In the genomic region with DNA sequence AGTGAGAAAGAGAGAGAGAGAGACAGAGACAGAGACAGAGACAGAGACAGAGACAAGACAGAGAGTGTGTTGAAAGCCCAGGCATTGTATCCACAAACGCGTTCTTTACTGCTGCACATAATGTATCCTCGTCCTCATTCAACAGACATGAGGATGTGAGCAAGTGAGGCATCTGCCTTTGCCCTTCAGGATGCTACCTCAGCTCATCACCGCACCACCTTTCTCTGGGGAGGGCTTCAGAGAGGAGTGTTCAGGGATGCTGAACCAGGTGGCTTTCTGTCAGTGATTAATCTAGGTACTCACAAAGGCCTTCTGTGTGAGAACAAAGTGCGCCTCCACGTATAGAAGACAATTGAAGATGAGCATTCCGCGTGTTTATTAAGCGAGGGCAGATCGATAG, we compare ENCODE assay signal across 21 mouse cellular contexts.
A peak's percentile ranks its signal among the peaks of the same experiment; 100 is the strongest.
DNase-seq lines count a peak whose midpoint lies in the region; ATAC-seq lines count a peak whose summit lies in the region.
"Had no signal": no experiment of that assay in that cellular context is flagged by ENCODE, and none has a peak within 500 bp of the region (broad histone marks: within the 10 kb centered on the region; RNA-seq: fewer than 3 reads in every experiment).

No protein-coding gene starts in this region.

- H3K9me3 ChIP-seq in hindbrain, embryonic 12.5 days (replicated peaks): no peaks in the 10 kb centered on the region
- H3K9me3 ChIP-seq in hindbrain, embryonic 16.5 days (ENCODE audit: control insufficient read depth, low read length): no peaks in the 10 kb centered on the region
- H3K9me3 ChIP-seq in neural tube, embryonic 11.5 days (ENCODE audit: control insufficient read depth, low read length): no peaks in the 10 kb centered on the region
- no peaks in the 10 kb centered on the region for H3K9me3 ChIP-seq in neural tube, embryonic 12.5 days
- no peaks in the 10 kb centered on the region for H3K9me3 ChIP-seq in neural tube, embryonic 14.5 days (ENCODE audit: control insufficient read depth, low read length)
- H3K9me3 ChIP-seq in midbrain, embryonic 10.5 days (replicated peaks): no peaks in the 10 kb centered on the region
- H3K9me3 ChIP-seq: embryonic facial prominence, embryonic 10.5 days; embryonic facial prominence, embryonic 12.5 days; forebrain, embryonic 13.5 days; forebrain, embryonic 15.5 days had no signal

- 80% methylated on average over 10 of the region's 10 CpGs for WGBS in hindbrain, embryonic 12.5 days
- WGBS in hindbrain, embryonic 16.5 days: 72% methylated on average over 10 of the region's 10 CpGs
- WGBS in neural tube, embryonic 11.5 days: 62% methylated on average over 10 of the region's 10 CpGs
- 45% methylated on average over 10 of the region's 10 CpGs for WGBS in neural tube, embryonic 12.5 days
- 38% methylated on average over 10 of the region's 10 CpGs for WGBS in neural tube, embryonic 14.5 days
- 89% methylated on average over 10 of the region's 10 CpGs for WGBS in midbrain, embryonic 10.5 days

- H3K4me1 ChIP-seq in hindbrain, embryonic 12.5 days: no peaks in the 10 kb centered on the region
- H3K4me1 ChIP-seq in hindbrain, embryonic 16.5 days (ENCODE audit: control insufficient read depth, insufficient read depth, low read depth, low read length): no peaks in the 10 kb centered on the region
- no peaks in the 10 kb centered on the region for H3K4me1 ChIP-seq in neural tube, embryonic 11.5 days (ENCODE audit: control insufficient read depth, insufficient read depth, low read length)
- H3K4me1 ChIP-seq in neural tube, embryonic 12.5 days: no peaks in the 10 kb centered on the region
- no peaks in the 10 kb centered on the region for H3K4me1 ChIP-seq in neural tube, embryonic 14.5 days (ENCODE audit: control insufficient read depth, insufficient read depth, low read length)
- H3K4me1 ChIP-seq in midbrain, embryonic 10.5 days: 0 out of 2 replicates have a peak, but pooled peaks cover 3% of the 10 kb centered on the region
- H3K4me1 ChIP-seq: embryonic facial prominence, embryonic 12.5 days; forebrain, embryonic 13.5 days; forebrain, embryonic 15.5 days had no signal

- H3K36me3 ChIP-seq in hindbrain, embryonic 12.5 days: no peaks in the 10 kb centered on the region
- H3K36me3 ChIP-seq in hindbrain, embryonic 16.5 days (ENCODE audit: control insufficient read depth, insufficient read depth, low read length): no peaks in the 10 kb centered on the region
- no peaks in the 10 kb centered on the region for H3K36me3 ChIP-seq in neural tube, embryonic 11.5 days (ENCODE audit: control insufficient read depth, insufficient read depth, low read length)
- no peaks in the 10 kb centered on the region for H3K36me3 ChIP-seq in neural tube, embryonic 12.5 days
- H3K36me3 ChIP-seq in neural tube, embryonic 14.5 days (ENCODE audit: control insufficient read depth, insufficient read depth, low read length): no peaks in the 10 kb centered on the region
- no peaks in the 10 kb centered on the region for H3K36me3 ChIP-seq in midbrain, embryonic 10.5 days
- H3K36me3 ChIP-seq: embryonic facial prominence, embryonic 10.5 days; embryonic facial prominence, embryonic 12.5 days; forebrain, embryonic 15.5 days had no signal

- no peak overlapping the region for H3K4me3 ChIP-seq in hindbrain, embryonic 12.5 days
- H3K4me3 ChIP-seq in hindbrain, embryonic 16.5 days (ENCODE audit: low read length): no peak overlapping the region
- no peak overlapping the region for H3K4me3 ChIP-seq in neural tube, embryonic 11.5 days (ENCODE audit: low read depth, low read length)
- H3K4me3 ChIP-seq in neural tube, embryonic 12.5 days: no peak overlapping the region
- H3K4me3 ChIP-seq in neural tube, embryonic 14.5 days (ENCODE audit: low read depth, low read length): no peak overlapping the region
- no peak overlapping the region for H3K4me3 ChIP-seq in midbrain, embryonic 10.5 days
- H3K4me3 ChIP-seq: embryonic facial prominence, embryonic 10.5 days; embryonic facial prominence, embryonic 12.5 days; forebrain, embryonic 13.5 days; forebrain, embryonic 15.5 days had no signal

- no peaks in the 10 kb centered on the region for H3K27me3 ChIP-seq in hindbrain, embryonic 12.5 days
- no peaks in the 10 kb centered on the region for H3K27me3 ChIP-seq in hindbrain, embryonic 16.5 days (replicated peaks; ENCODE audit: control insufficient read depth, insufficient read depth, low read length)
- H3K27me3 ChIP-seq in neural tube, embryonic 11.5 days (ENCODE audit: control insufficient read depth, insufficient read depth, low read length): no peaks in the 10 kb centered on the region
- H3K27me3 ChIP-seq in neural tube, embryonic 12.5 days (replicated peaks): no peaks in the 10 kb centered on the region
- no peaks in the 10 kb centered on the region for H3K27me3 ChIP-seq in neural tube, embryonic 14.5 days (ENCODE audit: control insufficient read depth, insufficient read depth, low read length)
- no peaks in the 10 kb centered on the region for H3K27me3 ChIP-seq in midbrain, embryonic 10.5 days (ENCODE audit: low read depth, poor library complexity, severe bottlenecking)
- H3K27me3 ChIP-seq: embryonic facial prominence, embryonic 12.5 days; forebrain, embryonic 13.5 days; forebrain, embryonic 15.5 days had no signal

- no peak overlapping the region for H3K27ac ChIP-seq in hindbrain, embryonic 12.5 days
- no peak overlapping the region for H3K27ac ChIP-seq in hindbrain, embryonic 16.5 days (ENCODE audit: low read depth, low read length)
- H3K27ac ChIP-seq in neural tube, embryonic 11.5 days (ENCODE audit: low read depth, low read length): peak overlapping the region; percentile 1; the same call in 1 of the 2 replicates
- peak overlapping the region; percentile 16; the same call in 1 of the 2 replicates for H3K27ac ChIP-seq in neural tube, embryonic 12.5 days
- no peak overlapping the region for H3K27ac ChIP-seq in neural tube, embryonic 14.5 days (ENCODE audit: low read depth, low read length)
- H3K27ac ChIP-seq in midbrain, embryonic 10.5 days (replicated peaks): no peak overlapping the region
- H3K27ac ChIP-seq: embryonic facial prominence, embryonic 10.5 days; embryonic facial prominence, embryonic 12.5 days; forebrain, embryonic 13.5 days; forebrain, embryonic 15.5 days had no signal

- no peak overlapping the region for H3K9ac ChIP-seq in hindbrain, embryonic 12.5 days
- H3K9ac ChIP-seq in hindbrain, embryonic 16.5 days (ENCODE audit: low read depth, low read length): no peak overlapping the region
- no peak overlapping the region for H3K9ac ChIP-seq in neural tube, embryonic 11.5 days (ENCODE audit: low read length)
- no peak overlapping the region for H3K9ac ChIP-seq in neural tube, embryonic 12.5 days
- no peak overlapping the region for H3K9ac ChIP-seq in neural tube, embryonic 14.5 days (replicated peaks; ENCODE audit: low read depth, low read length)
- H3K9ac ChIP-seq: embryonic facial prominence, embryonic 12.5 days; forebrain, embryonic 13.5 days; forebrain, embryonic 15.5 days had no signal

- no peak overlapping the region for H3K4me2 ChIP-seq in hindbrain, embryonic 12.5 days (replicated peaks)
- H3K4me2 ChIP-seq in hindbrain, embryonic 16.5 days (ENCODE audit: low read length): no peak overlapping the region
- H3K4me2 ChIP-seq in neural tube, embryonic 11.5 days (ENCODE audit: low read depth): no peak overlapping the region
- H3K4me2 ChIP-seq in neural tube, embryonic 12.5 days (replicated peaks): no peak overlapping the region
- no peak overlapping the region for H3K4me2 ChIP-seq in neural tube, embryonic 14.5 days (ENCODE audit: low read depth, low read length)
- H3K4me2 ChIP-seq: embryonic facial prominence, embryonic 12.5 days; forebrain, embryonic 13.5 days; forebrain, embryonic 15.5 days had no signal

- 0 out of 2 replicates have a peak, but pooled peaks have one; percentile 11 for ATAC-seq in hindbrain, embryonic 12.5 days (ENCODE audit: low FRiP score)
- ATAC-seq in hindbrain, embryonic 16.5 days: no peak
- ATAC-seq in neural tube, embryonic 11.5 days (ENCODE audit: insufficient read depth, low FRiP score, low TSS enrichment): 0 out of 2 replicates have a peak, but pooled peaks have one; percentile 50
- peak; percentile 51 for ATAC-seq in neural tube, embryonic 12.5 days (ENCODE audit: low FRiP score, low read depth)
- ATAC-seq in neural tube, embryonic 14.5 days (ENCODE audit: low read depth): peak; percentile 52
- ATAC-seq: forebrain, embryonic 13.5 days; forebrain, embryonic 15.5 days had no signal

- DNase-seq in neural tube, embryonic 11.5 days (ENCODE audit: low spot score): no peak
- DNase-seq in neural tube, embryonic 10.5 days (ENCODE audit: extremely low spot score, low spot score): no peak
- DNase-seq in cerebellum, postnatal 4 days (ENCODE audit: low spot score in 2 of 2): no peak
- DNase-seq in midbrain, embryonic 10.5 days (ENCODE audit: low spot score): no peak
- DNase-seq: adrenal gland, adult 2 months; adrenal gland, postnatal 10 days; adrenal gland, postnatal 25 days; cerebellum, adult 11 months; cerebellum, adult 18-20 months; cerebellum, adult 8-10 months; cerebellum, adult 9-11 months; cerebellum, postnatal 14 days; cerebellum, postnatal 36 days had no signal

Comparison
In these comparisons a context has a peak if more than half of its experiments do, and no peak if none do; other contexts are left out.
1. H3K27ac ChIP-seq: peak in neural tube, embryonic 11.5 days (single experiment) and neural tube, embryonic 12.5 days (single experiment); none in hindbrain, embryonic 12.5 days (single experiment), hindbrain, embryonic 16.5 days (single experiment), neural tube, embryonic 14.5 days (single experiment) and midbrain, embryonic 10.5 days (single experiment).